Mouse (Mus musculus): ENCODE results near the gene Phactr2.

- TF ChIP-seq MAFK (IDR thresholded peaks at IDR 0.05; ENCODE audit: insufficient replicate concordance, low read length) (no peak), CHD2 (IDR thresholded peaks at IDR 0.05; ENCODE audit: low read length) (no peak), KAT2A (IDR thresholded peaks at IDR 0.05; ENCODE audit: insufficient replicate concordance, low read length) (no peak), CTCF (conservative IDR thresholded peaks at IDR 0.05 in 1 of 2, IDR thresholded peaks at IDR 0.05 in 1 of 2; ENCODE audit: low read depth in 2 of 2, low read length in 2 of 2) (no peak), MAX (IDR thresholded peaks at IDR 0.05; ENCODE audit: low read length) (no peak), POLR2A (IDR thresholded peaks at IDR 0.05; ENCODE audit: low read depth, low read length) (no peak), E2F4 (IDR thresholded peaks at IDR 0.05; ENCODE audit: insufficient replicate concordance, low read depth, low read length) (no peak), ELF1 (IDR thresholded peaks at IDR 0.05; ENCODE audit: low read depth, low read length) (no peak), MEF2A (IDR thresholded peaks at IDR 0.05; ENCODE audit: borderline replicate concordance, low read depth, low read length) (no peak), JUND (conservative IDR thresholded peaks at IDR 0.05; ENCODE audit: low read depth, low read length) (no peak), TBP (conservative IDR thresholded peaks at IDR 0.05; ENCODE audit: low read depth, low read length) (no peak), EP300 (IDR thresholded peaks at IDR 0.05; ENCODE audit: low read length) (no peak), UBTF (IDR thresholded peaks at IDR 0.05; ENCODE audit: low read depth, low read length) (no peak)
These were observed 52.1 kb downstream of the Phactr2 start for GRCm38 (mm10) chr10:13422121-13422520.
